Mouse (Mus musculus) kidney, postnatal 10 days (tissue): ENCODE results near the gene Atp8b5.
A peak's percentile ranks its signal among the peaks of the same experiment; 100 is the strongest.

ENCODE experiments used
- DNase-seq: peaks from one replicate; pipeline ENCODE4 v3.0.0; 2021; ENCODE audit warnings: mixed read lengths

Gene Atp8b5

GRCm38 (mm10) chr4:43327118-43327517 lies 60.2 kb downstream of the Atp8b5 start:
- no peak for DNase-seq

GRCm38 (mm10) chr4:43334771-43335170 lies 67.8 kb downstream of the Atp8b5 start:
- no peak for DNase-seq

GRCm38 (mm10) chr4:43336176-43336575 lies 69.2 kb downstream of the Atp8b5 start:
- DNase-seq = no peak

GRCm38 (mm10) chr4:43340096-43340804 lies 73.3 kb downstream of the Atp8b5 start:
- DNase-seq = no peak

GRCm38 (mm10) chr4:43341276-43341891 lies 74.4 kb downstream of the Atp8b5 start:
- DNase-seq = no peak

- DNase-seq = no peak
Measured at GRCm38 (mm10) chr4:43342443-43342842, 75.5 kb downstream of the Atp8b5 start.

GRCm38 (mm10) chr4:43344932-43345331 lies 78.0 kb downstream of the Atp8b5 start:
- no peak for DNase-seq

- DNase-seq = peak; percentile 50
Measured at GRCm38 (mm10) chr4:43349206-43349605, 82.2 kb downstream of the Atp8b5 start.

- no peak for DNase-seq
Measured at GRCm38 (mm10) chr4:43350038-43350560, 83.1 kb downstream of the Atp8b5 start.

GRCm38 (mm10) chr4:43353662-43354061 lies 86.7 kb downstream of the Atp8b5 start:
- DNase-seq = no peak

GRCm38 (mm10) chr4:43364914-43365560 lies 98.1 kb downstream of the Atp8b5 start:
- DNase-seq = no peak

GRCm38 (mm10) chr4:43367295-43367694 lies 100.3 kb downstream of the Atp8b5 start:
- DNase-seq = no peak

GRCm38 (mm10) chr4:43367787-43368186 lies 100.8 kb downstream of the Atp8b5 start:
- no peak for DNase-seq

GRCm38 (mm10) chr4:43371406-43371805 lies 104.4 kb downstream of the Atp8b5 start:
- no peak for DNase-seq

GRCm38 (mm10) chr4:43372155-43372554 lies 105.2 kb downstream of the Atp8b5 start:
- DNase-seq = peak; percentile 62

- DNase-seq = no peak
Measured at GRCm38 (mm10) chr4:43374266-43374665, 107.3 kb downstream of the Atp8b5 start.

GRCm38 (mm10) chr4:43379601-43380000 lies 112.6 kb downstream of the Atp8b5 start:
- DNase-seq = no peak

GRCm38 (mm10) chr4:43380951-43381350 lies 114.0 kb downstream of the Atp8b5 start:
- no peak for DNase-seq

GRCm38 (mm10) chr4:43381408-43382154 lies 114.6 kb downstream of the Atp8b5 start, which contains the start of gene Rusc2:
Rusc2 (plus strand) TSS chr4:43381979.
- peak; percentile 95 for DNase-seq

- no peak for DNase-seq
Measured at GRCm38 (mm10) chr4:43382155-43383020, 115.4 kb downstream of the Atp8b5 start.

- DNase-seq = no peak
Measured at GRCm38 (mm10) chr4:43383246-43384082, 116.5 kb downstream of the Atp8b5 start.
